Mouse (Mus musculus) adrenal gland, adult (tissue): ENCODE results near the gene Phf12.

Source experiments
- DNase-seq, 2 experiments: peaks; one replicate each; pipeline ENCODE4 v3.0.0; 2022 to 2023; ENCODE audit warnings: low spot score in 1 of 2; ENCODE audit not compliant: inconsistent age in 2 of 2

The Phf12 gene

DNA sequence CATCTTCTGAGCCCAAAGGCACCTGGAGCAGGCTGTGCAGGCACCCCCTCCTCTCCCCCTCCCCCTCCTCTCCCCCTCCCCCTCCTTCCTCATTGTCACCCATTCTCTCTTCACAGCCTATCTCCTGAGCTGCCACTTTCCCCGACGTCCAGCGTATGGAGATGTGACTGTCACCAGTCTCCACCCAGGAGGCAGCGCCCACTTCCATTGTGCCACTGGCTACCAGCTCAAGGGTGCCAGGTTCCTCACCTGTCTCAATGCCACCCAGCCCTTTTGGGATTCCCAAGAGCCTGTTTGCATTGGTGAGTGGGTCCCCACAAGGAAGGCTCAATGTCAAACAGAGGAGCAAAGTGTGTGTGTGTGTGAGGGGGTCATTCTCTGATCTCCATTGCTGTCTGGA lies 13.8 kb upstream of the Phf12 start:
- no peak for DNase-seq

DNA sequence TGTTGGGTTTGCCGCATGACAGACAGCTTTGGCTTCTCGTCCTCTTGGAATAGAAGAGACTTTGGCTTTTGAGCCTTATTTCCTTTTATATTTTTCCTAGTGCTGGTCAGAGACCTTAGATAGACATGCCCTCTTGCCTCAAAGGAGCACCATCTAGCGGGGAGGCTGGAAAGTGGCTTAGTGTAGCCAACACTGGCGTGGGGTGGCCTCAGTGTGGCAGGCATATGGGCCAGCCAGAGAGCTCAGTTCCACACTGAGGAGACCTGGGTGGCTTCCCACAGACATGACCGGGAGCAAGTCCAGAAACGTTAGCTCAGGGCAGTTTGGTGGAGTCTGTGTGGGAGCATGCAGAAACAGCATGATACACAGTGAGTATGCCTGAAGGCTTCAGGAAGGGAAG lies 11.8 kb upstream of the Phf12 start:
- no peak for DNase-seq

- DNase-seq, result no peak
Measured at GRCm38 (mm10) chr11:77973520-77973919, 9.0 kb upstream of the Phf12 start.

DNA sequence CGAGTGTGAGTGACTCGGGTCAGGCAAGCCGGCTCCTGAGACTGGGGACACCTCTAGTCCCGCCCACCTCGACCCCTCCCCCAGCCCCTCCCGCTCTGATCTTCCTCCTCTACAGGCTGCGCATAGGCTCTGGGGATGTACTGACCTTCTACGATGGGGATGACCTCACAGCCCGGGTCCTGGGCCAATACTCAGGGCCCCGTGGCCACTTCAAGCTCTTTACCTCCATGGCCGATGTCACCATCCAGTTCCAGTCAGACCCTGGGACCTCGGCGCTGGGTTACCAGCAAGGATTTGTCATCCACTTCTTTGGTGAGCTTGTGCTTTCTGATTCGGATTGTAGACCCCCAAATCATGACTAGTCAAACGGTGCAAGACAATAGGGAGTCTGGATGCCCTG lies 8.2 kb upstream of the Phf12 start:
- no peak for DNase-seq

GRCm38 (mm10) chr11:77975873-77976272 lies 6.7 kb upstream of the Phf12 start:
- DNase-seq, result no peak

DNA sequence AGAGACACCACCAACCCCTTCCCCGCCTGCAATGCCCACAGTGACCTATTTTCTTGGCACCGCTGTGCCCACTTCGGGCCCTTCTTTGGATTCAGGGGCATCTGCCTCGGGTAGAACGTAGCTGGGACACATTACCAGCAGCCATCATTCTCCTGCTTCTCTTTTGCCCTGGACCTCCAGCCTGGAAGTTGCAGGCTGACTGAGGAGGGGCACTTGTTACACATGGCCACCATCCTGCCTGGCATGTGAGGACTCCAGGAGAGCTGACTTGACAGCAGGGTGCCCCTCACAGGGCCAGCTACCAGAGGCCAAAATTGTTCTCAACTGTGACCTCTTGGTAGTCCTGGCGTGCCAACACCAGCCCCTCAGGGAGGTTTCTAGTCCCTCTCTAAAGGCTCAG lies 4.4 kb upstream of the Phf12 start:
- DNase-seq, result no peak

DNA sequence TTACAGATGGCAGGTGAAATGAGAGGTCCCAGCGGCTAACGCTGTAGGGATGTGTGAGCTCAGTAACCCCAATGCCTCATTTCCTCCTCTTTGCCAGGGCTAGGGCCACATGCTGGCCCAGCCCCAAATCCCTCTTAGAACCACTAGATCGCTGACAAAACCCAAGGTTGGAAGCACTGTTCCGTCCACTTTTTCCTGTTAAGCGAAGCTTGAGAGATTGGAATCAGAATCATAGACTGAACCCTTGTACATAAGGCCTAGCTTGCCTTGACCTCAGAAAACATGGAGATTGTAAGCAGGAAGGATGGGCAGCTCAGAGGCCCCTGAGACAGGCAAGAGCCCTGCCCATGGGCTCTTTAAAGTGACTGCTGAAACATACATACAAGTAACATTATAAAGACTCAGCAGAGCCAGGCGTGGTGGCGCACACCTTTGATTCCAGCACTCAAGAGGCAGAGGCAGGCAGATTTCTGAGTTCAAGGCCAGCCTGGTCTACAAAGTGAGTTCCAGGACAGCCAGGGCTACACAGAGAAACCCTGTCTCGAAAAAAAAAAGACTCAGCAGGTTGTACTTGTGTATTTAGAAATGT lies 3.2 kb upstream of the Phf12 start:
- DNase-seq, result no peak

- peak; percentile 61 to 87 for DNase-seq
Measured at GRCm38 (mm10) chr11:77980281-77981204, 2.0 kb upstream of the Phf12 start.

DNA sequence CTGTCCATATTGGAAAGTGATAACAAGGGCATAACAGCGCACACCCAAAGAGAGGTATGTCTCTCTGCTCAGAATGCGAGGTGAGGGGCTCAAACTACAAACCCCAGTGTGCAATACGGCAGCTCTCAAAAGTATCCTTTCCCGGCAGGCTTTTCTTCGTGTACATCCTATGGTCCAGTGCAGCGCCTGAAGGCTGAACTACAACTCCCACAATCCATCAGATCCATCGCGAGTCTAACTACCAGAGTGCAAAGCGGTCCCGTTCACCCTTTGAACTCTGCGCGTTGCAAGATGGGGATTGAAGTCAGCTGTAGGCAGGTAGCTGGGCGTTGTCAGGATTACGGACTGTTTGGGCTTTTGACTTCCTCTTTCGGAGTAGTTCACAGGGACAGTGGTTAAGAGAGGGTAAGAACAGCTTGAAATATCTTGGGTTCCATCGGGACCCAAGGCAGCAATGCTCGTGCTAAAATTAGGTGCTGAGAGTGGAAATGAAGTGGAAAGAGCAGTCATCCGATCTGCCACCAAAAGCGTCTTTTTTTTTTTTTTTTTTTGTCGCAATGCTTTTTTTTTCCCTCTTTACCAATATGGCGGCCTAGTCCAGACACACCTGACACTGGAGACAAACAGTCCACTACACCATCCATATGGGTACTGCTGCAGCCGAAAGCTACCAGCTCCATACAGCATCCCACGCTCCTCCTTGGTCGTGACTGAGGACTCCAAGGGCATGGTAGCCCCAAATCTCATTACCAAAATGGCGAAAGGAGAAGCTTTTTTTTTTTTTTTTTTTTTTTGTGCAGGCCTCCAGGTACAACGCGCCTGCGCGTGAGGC lies 729 bp upstream of the Phf12 start:
- peak; percentile 96 to 98 for DNase-seq

GRCm38 (mm10) chr11:77983191-77983936 lies 810 bp downstream of the Phf12 start:
- DNase-seq, result peak; percentile 72 to 89

- peak; percentile 80 to 95 for DNase-seq
Measured at GRCm38 (mm10) chr11:77983937-77984835, 1.6 kb downstream of the Phf12 start.

- peak in 1 of 2 experiments; percentile 71 for DNase-seq
Measured at GRCm38 (mm10) chr11:77984836-77985231, 2.3 kb downstream of the Phf12 start.

GRCm38 (mm10) chr11:77985541-77986065 lies 3.0 kb downstream of the Phf12 start:
- peak in 1 of 2 experiments; percentile 54 for DNase-seq

DNA sequence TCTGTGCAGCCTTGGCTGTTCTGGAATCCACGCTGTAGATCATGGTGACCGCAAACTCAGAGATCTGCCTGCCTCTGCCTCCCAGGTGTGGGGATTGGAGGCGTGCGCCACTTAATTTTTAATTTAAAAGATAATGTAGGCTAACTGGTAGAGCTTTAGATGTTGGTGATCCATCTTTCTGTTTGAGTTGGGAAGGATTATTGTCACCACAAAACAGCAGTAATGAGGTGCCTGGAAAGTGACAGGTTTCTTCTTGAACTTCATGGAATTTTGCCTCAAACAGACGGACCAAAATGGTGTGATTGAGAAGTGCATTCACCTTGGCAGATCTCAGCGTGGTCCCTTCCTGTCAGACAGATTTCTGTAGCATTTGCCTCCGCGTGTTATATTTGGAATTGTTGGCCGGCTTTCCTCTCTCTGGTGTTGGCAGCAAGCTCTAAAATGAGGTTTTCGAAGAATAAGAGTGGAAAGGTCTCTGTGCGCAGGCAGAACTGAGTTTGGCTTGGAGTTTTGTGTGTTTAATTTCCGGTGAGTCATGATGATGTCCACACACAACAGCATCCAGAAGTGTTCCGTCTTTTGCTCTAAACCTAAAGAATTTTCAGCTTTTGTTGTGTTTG lies 6.6 kb downstream of the Phf12 start:
- DNase-seq, result no peak

- DNase-seq, result no peak
Measured at GRCm38 (mm10) chr11:77995556-77995955, 13.0 kb downstream of the Phf12 start.

DNA sequence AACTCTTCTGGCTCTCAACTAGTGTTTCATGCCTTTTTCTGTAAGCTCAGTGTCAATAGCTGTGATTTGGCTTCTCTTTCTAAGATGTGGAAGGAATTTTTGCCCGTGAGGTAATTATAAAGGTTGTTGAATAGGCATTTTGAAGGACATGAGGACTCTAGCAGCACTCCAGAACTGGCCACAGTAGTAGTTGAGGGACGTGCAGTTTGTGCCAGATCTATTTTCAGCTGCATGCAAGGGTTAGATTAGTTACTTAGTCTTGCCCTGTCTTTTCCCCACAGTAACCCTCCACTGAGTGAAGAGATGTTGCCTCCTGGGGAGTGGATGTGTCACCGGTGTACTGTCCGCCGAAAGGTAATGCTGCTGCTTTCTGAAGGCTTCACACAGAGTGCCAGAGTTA lies 23.9 kb downstream of the Phf12 start:
- DNase-seq, result no peak

GRCm38 (mm10) chr11:78019676-78020075 lies 37.1 kb downstream of the Phf12 start:
- peak; percentile 59 to 91 for DNase-seq

GRCm38 (mm10) chr11:78023607-78024006 lies 41.1 kb downstream of the Phf12 start:
- DNase-seq, result peak in 1 of 2 experiments; percentile 60

- no peak for DNase-seq
Measured at GRCm38 (mm10) chr11:78029240-78029639, 46.7 kb downstream of the Phf12 start.
